Mouse (Mus musculus) MEL (cell line): ENCODE measurements at regions not wholly inside any gene's neighbourhood (a gene's known extent, or its start where the extent isn't known, plus 50 kb on each side); places are given as distances from the start of the nearest gene placed in this dataset.
"Not testable (repeated sequence)": the region's sequence is repeated elsewhere in the genome, so short reads cannot be mapped to it uniquely, and the experiment has no call there.

Source experiments
- DNase-seq: peaks from one replicate; pipeline ENCODE4 v3.0.0; 2011; ENCODE audit warnings: low read depth, low spot score
- H3K27ac ChIP-seq: 2 replicates; pipeline ENCODE4 v1.5.1; 2012; ENCODE audit warnings: low read depth, mild to moderate bottlenecking, control low read depth, low read length, moderate library complexity; ENCODE audit not compliant: control insufficient read depth
- H3K27me3 ChIP-seq, 2 experiments: fragments of 150-350 bp in 1 of 2; sonication (generic) in 1 of 2; 2 replicates each; pipeline ENCODE4 v1.6.1; 2012; ENCODE audit warnings: low read length in 2 of 2, mild to moderate bottlenecking in 2 of 2, improper control_type of control experiment in 1 of 2, moderate library complexity in 1 of 2; ENCODE audit not compliant: insufficient read depth in 2 of 2, control insufficient read depth in 1 of 2
- H3K36me3 ChIP-seq, 2 experiments: 2 replicates each; pipeline ENCODE4 v1.6.1; 2012 to 2014; ENCODE audit warnings: low read length in 2 of 2, improper control_type of control experiment in 1 of 2, inconsistent platforms in 1 of 2, mild to moderate bottlenecking in 1 of 2; ENCODE audit not compliant: insufficient read depth in 2 of 2, control insufficient read depth in 1 of 2
- H3K4me1 ChIP-seq, 2 experiments: fragments of 150-350 bp in 1 of 2; sonication (generic) in 1 of 2; 2 replicates each; pipeline ENCODE4 v1.6.1; 2012; ENCODE audit warnings: low read length in 2 of 2, improper control_type of control experiment in 1 of 2, mild to moderate bottlenecking in 1 of 2; ENCODE audit not compliant: insufficient read depth in 2 of 2, control insufficient read depth in 1 of 2
- H3K4me3 ChIP-seq, 2 experiments: fragments of 150-350 bp in 1 of 2; sonication (generic) in 1 of 2; 2 replicates each; pipeline ENCODE4 v1.5.1; 2012; ENCODE audit warnings: low read depth in 2 of 2, low read length in 2 of 2, mild to moderate bottlenecking in 2 of 2, moderate library complexity in 2 of 2, control low read depth in 1 of 2, improper control_type of control experiment in 1 of 2; ENCODE audit not compliant: control insufficient read depth in 1 of 2, insufficient read depth in 1 of 2
- H3K79me2 ChIP-seq: 2 replicates; pipeline ENCODE4 v1.6.1; 2012; ENCODE audit warnings: mild to moderate bottlenecking, low read length, moderate library complexity; ENCODE audit not compliant: control insufficient read depth, poor library complexity, insufficient read depth
- H3K9ac ChIP-seq: 2 replicates; pipeline ENCODE4 v1.6.1; 2012; ENCODE audit warnings: low read depth, mild to moderate bottlenecking, control low read depth, low read length, moderate library complexity; ENCODE audit not compliant: control insufficient read depth, poor library complexity, severe bottlenecking
- H3K9me3 ChIP-seq: fragments of 150-350 bp; sonication (generic); replicated peaks from 2 replicates; pipeline ENCODE4 v1.6.1; 2012; ENCODE audit warnings: mild to moderate bottlenecking, low read length, improper control_type of control experiment, moderate library complexity; ENCODE audit not compliant: insufficient read depth
- BHLHE40 ChIP-seq: IDR thresholded peaks from 2 replicates; pipeline ENCODE4 v1.6.1; 2012; ENCODE audit warnings: low read depth, mild to moderate bottlenecking, inconsistent platforms, low read length, improper control_type of control experiment, borderline replicate concordance
- CHD2 ChIP-seq: IDR thresholded peaks from 2 replicates; pipeline ENCODE4 v1.6.1; 2011; ENCODE audit warnings: low read length, improper control_type of control experiment
- EP300 ChIP-seq, 2 experiments: IDR thresholded peaks; 2 replicates each; pipeline ENCODE4 v1.6.1; 2011; ENCODE audit warnings: improper control_type of control experiment in 2 of 2, low read length in 2 of 2, low read depth in 1 of 2, mild to moderate bottlenecking in 1 of 2
- GABPA ChIP-seq: IDR thresholded peaks from 2 replicates; pipeline ENCODE4 v1.6.1; 2012; ENCODE audit warnings: low read depth, mild to moderate bottlenecking, inconsistent platforms, low read length, improper control_type of control experiment, moderate library complexity
- GATA1 ChIP-seq: IDR thresholded peaks from 2 replicates; pipeline ENCODE4 v1.6.1; 2011; ENCODE audit warnings: low read depth, low read length, improper control_type of control experiment
- JUND ChIP-seq: IDR thresholded peaks from 2 replicates; pipeline ENCODE4 v1.6.1; 2011; ENCODE audit warnings: low read depth, mild to moderate bottlenecking, improper control_type of control experiment, low read length
- MAFK ChIP-seq: IDR thresholded peaks from 2 replicates; pipeline ENCODE4 v1.6.1; 2011; ENCODE audit warnings: low read depth, mild to moderate bottlenecking, low read length, improper control_type of control experiment, borderline replicate concordance
- MAZ ChIP-seq: IDR thresholded peaks from 2 replicates; pipeline ENCODE4 v1.6.1; 2012; ENCODE audit warnings: low read depth, mild to moderate bottlenecking, inconsistent platforms, low read length, improper control_type of control experiment
- MXI1 ChIP-seq: IDR thresholded peaks from 2 replicates; pipeline ENCODE4 v1.6.1; 2011; ENCODE audit warnings: mild to moderate bottlenecking, low read depth, low read length, improper control_type of control experiment
- POLR2AphosphoS2 ChIP-seq: IDR thresholded peaks from 2 replicates; pipeline ENCODE4 v1.6.1; 2011; ENCODE audit warnings: low read length, improper control_type of control experiment
- TBP ChIP-seq: IDR thresholded peaks from 2 replicates; pipeline ENCODE4 v1.8.0; 2011; ENCODE audit warnings: low read depth, low read length, improper control_type of control experiment
- USF1 ChIP-seq: IDR thresholded peaks from 2 replicates; pipeline ENCODE4 v1.6.1; 2014; ENCODE audit warnings: low read depth, mild to moderate bottlenecking, inconsistent platforms, low read length, improper control_type of control experiment, moderate library complexity
- USF2 ChIP-seq, 2 experiments: IDR thresholded peaks; 2 replicates each; pipeline ENCODE4 v1.6.1; 2011 to 2012; ENCODE audit warnings: improper control_type of control experiment in 2 of 2, low read length in 2 of 2, borderline replicate concordance in 1 of 2, inconsistent platforms in 1 of 2, low read depth in 1 of 2, mild to moderate bottlenecking in 1 of 2; ENCODE audit not compliant: insufficient read depth in 1 of 2
- ZKSCAN1 ChIP-seq: IDR thresholded peaks from 2 replicates; pipeline ENCODE4 v1.6.1; 2012; ENCODE audit warnings: low read depth, mild to moderate bottlenecking, inconsistent platforms, low read length, improper control_type of control experiment, moderate library complexity

DNA sequence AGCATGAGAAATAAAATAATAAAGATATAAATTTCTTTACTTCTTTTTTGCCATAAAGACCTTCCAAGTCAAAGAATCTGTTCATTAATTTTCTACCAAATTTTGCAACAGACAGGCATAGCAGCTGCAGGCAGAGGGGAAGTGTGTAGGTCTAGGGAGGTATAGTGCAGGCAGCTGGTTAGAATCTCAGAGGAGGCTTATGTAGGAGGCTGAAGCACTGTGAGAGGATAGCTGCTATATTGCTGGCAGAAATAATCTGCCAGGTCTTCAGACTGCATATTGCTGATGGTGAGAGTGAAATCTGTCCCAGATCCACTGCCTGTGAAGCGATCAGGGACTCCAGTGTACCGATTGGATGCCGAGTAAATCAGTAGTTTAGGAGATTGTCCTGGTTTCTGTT, 334.8 kb downstream of the Rpia start:
- DNase-seq: no peak
- H3K27ac ChIP-seq: no peak overlapping the region
- H3K27me3 ChIP-seq: no peaks in the 10 kb centered on the region
- no peak overlapping the region for H3K9ac ChIP-seq
- no peaks in the 10 kb centered on the region for H3K36me3 ChIP-seq
- H3K79me2 ChIP-seq: no peaks in the 10 kb centered on the region
- no peaks in the 10 kb centered on the region for H3K9me3 ChIP-seq
- no peak for TF ChIP-seq CHD2
- no peak for TF ChIP-seq JUND
- no peak for TF ChIP-seq USF2 (IDR thresholded peaks at IDR 0.05; ENCODE audit: borderline replicate concordance in 1 of 2, insufficient read depth in 1 of 2, low read depth in 1 of 2, low read length in 2 of 2)
- no peak for TF ChIP-seq POLR2AphosphoS2
- no peak for TF ChIP-seq GATA1
- no peak for TF ChIP-seq EP300 (IDR thresholded peaks at IDR 0.05; ENCODE audit: low read depth in 1 of 2, low read length in 2 of 2)
- TF ChIP-seq BHLHE40: no peak
- TF ChIP-seq ZKSCAN1: no peak
- no peak for TF ChIP-seq TBP
- no peak for TF ChIP-seq MAFK
- no peak for TF ChIP-seq GABPA
- TF ChIP-seq MAZ: no peak
- no peak for TF ChIP-seq USF1
- TF ChIP-seq MXI1: no peak
- no peak overlapping the region for H3K4me3 ChIP-seq
- no peaks in the 10 kb centered on the region for H3K4me1 ChIP-seq

DNA sequence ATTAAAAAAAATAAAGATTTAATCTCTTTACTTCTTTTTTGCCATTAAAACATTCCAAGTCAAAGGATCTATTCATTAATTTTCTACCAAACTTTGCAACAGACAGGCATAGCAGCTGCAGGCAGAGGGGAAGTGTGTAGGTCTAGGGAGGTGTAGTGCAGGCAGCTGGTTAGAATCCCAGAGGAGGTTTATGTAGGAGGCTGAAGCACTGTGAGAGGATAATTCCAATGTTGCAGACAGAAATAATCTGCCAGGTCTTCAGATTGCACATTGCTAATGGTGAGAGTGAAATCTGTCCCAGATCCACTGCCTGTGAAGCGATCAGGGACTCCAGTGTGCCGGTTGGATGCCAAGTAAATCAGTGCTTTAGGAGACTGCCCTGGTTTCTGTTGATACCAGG, 357.3 kb downstream of the Rpia start:
- not testable (repeated sequence) for H3K79me2 ChIP-seq, DNase-seq, H3K4me3 ChIP-seq, H3K4me1 ChIP-seq, H3K9me3 ChIP-seq, H3K27ac ChIP-seq, H3K27me3 ChIP-seq, H3K9ac ChIP-seq, H3K36me3 ChIP-seq

DNA sequence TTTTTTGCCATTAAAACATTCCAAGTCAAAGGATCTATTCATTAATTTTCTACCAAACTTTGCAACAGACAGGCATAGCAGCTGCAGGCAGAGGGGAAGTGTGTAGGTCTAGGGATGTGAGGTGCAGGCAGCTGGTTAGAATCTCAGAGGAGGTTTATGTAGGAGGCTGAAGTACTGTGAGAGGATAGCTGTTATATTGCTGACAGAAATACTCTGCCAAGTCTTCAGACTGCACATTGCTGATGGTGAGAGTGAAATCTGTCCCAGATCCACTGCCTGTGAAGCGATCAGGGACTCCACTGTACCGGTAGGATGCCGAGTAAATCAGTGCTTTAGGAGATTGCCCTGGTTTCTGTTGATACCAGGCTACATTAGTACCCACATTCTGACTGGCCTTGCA, 385.7 kb downstream of the Rpia start:
- not testable (repeated sequence) for H3K9ac ChIP-seq, DNase-seq, H3K4me3 ChIP-seq, H3K79me2 ChIP-seq, H3K4me1 ChIP-seq, H3K27me3 ChIP-seq, H3K27ac ChIP-seq, H3K9me3 ChIP-seq, H3K36me3 ChIP-seq

DNA sequence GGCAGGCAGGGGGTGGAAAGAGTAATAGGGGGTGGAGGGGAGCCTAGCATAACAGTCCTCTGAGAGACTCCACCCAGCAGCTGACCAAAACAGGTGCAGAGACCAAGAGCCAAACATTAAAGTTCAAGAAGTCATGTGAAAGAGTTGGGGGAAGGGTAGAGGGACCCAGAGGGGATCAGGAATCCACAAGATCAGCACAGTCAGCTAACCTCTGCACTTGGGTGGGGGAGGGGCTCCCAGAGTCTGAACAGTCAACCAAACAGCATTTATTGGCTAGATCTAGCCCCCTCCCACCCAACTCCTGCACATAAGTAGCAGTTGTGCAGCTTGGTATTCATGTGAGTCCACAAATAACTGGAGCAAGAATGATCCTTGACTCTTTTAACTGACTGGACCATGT, 402.2 kb downstream of the Rpia start:
- not testable (repeated sequence) for H3K9ac ChIP-seq, H3K9me3 ChIP-seq, H3K4me3 ChIP-seq, H3K27me3 ChIP-seq, DNase-seq, H3K36me3 ChIP-seq, H3K27ac ChIP-seq, H3K79me2 ChIP-seq, H3K4me1 ChIP-seq

DNA sequence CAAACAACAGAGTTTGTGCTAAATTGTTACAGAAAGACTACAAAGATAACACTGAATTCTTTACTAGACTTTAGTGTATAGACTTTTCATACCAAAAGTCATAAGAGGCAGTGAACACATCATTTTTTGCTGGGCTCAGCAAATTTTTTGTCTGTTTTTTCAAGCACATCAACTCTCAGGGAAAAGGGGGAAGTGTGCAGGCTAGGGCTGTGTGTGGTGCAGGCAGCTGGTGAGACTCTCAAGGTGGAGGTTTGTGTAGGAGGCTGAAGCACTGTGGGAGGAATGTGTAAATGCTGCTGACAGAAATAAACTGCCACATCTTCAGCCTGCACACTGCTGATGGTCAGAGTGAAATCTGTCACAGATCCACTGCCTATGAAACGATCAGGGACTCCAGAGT, 405.6 kb downstream of the Rpia start:
- H3K27me3 ChIP-seq, H3K36me3 ChIP-seq, DNase-seq, H3K4me1 ChIP-seq, H3K79me2 ChIP-seq, H3K27ac ChIP-seq, H3K4me3 ChIP-seq, H3K9me3 ChIP-seq, H3K9ac ChIP-seq: not testable (repeated sequence)
